Mouse (Mus musculus) testis, adult 2 months (tissue): ENCODE measurements around the gene Dapk1.

Experiments
- CTCF ChIP-seq: fragments of 200-500 bp; IDR thresholded peaks from 2 replicates; pipeline ENCODE4 v1.5.1; 2012; ENCODE audit warnings: low read depth, mild to moderate bottlenecking, inconsistent platforms, low read length, moderate library complexity; ENCODE audit not compliant: control insufficient read depth, insufficient read depth, insufficient replicate concordance
- POLR2A ChIP-seq: fragments of 200-500 bp; IDR thresholded peaks from 2 replicates; pipeline ENCODE4 v1.6.1; 2012; ENCODE audit warnings: low read depth, mild to moderate bottlenecking, inconsistent platforms, low read length, moderate library complexity; ENCODE audit not compliant: control insufficient read depth

- TF ChIP-seq CTCF: no peak
- no peak for TF ChIP-seq POLR2A
These were observed 27.8 kb upstream of the Dapk1 start for GRCm38 (mm10) chr13:60573971-60574370.
